Mouse (Mus musculus) megakaryocyte, embryonic 14.5 days (primary cell): ENCODE data around the gene Muc1. TPM values are rescaled to one million over a fixed set of nuclear protein-coding genes. Genes with fewer than 3 reads are reported as not detected.

Source experiments
- H3K27me3 ChIP-seq: replicated peaks from 2 replicates; pipeline ENCODE3; 2012; ENCODE audit warnings: inconsistent platforms
- H3K36me3 ChIP-seq: replicated peaks from 2 replicates; pipeline ENCODE3; 2012; ENCODE audit warnings: low read length, inconsistent platforms, mixed read lengths
- H3K4me1 ChIP-seq: 2 replicates; pipeline ENCODE4 v1.6.1; 2012; ENCODE audit warnings: inconsistent platforms
- H3K4me3 ChIP-seq: replicated peaks from 2 replicates; pipeline ENCODE3; 2012; ENCODE audit warnings: moderate library complexity, mild to moderate bottlenecking, inconsistent platforms
- H3K9me3 ChIP-seq: 2 replicates; pipeline ENCODE4 v1.6.1; 2012; ENCODE audit warnings: inconsistent platforms
- FLI1 ChIP-seq: IDR thresholded peaks from 2 replicates; pipeline ENCODE4 v1.6.1; 2012; ENCODE audit warnings: low read length, inconsistent platforms, mixed read lengths
- GATA1 ChIP-seq: IDR thresholded peaks from 3 replicates; pipeline ENCODE4 v1.6.1; 2012; ENCODE audit warnings: mixed read lengths, low read length, inconsistent platforms, borderline replicate concordance
- polyA plus RNA-seq: library from polyadenylated mRNA; stranded (reverse); fragments of >175 nt; gene quantifications from 2 replicates; pipeline ENCODE4 v1.2.3, GENCODE M21; 2012; ENCODE audit warnings: low replicate concordance; ENCODE audit not compliant: insufficient read depth

The Muc1 gene
- polyA plus RNA-seq, 1 experiment, result 0.29 TPM

DNA sequence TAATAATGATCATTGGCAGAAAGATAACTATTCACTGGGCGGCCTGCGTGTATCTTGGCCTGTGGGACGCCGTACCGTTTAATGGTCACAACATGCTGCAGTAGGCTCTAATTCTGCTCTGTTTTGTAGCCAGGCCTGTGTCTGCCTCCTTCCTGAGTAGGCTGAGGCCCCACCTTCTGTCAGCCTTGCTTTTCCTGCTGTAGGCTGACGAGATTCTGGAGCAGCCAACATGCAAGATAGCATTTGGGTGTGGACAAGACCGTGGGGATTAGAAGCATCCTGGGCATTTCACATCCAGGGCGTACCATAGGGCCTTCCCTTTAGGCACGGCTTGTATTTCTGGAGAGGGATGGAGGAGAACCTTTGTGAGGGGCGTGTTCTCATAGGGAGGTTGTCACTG lies 33.6 kb downstream of the Muc1 start:
- peaks cover 18% of the 10 kb centered on the region for H3K27me3 ChIP-seq

DNA sequence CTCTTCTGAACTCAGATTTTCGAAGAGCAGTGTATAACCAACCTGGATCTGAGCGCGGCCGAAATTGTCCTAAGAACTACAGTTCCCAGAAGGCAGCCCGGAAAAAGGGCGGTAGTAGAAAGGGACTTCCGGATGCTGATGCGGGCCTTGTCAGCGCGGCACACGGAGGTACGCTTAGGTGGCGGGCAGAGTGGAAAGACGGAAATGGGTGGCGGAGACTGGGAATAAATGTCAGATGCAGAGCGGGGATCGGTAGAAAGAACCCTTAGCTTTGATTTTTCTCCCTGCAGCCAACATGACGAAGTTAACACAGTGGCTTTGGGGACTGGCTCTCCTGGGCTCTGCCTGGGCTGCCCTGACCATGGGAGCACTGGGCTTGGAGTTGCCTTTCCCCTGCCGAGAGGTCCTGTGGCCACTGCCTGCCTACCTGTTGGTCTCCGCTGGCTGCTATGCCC lies 37.6 kb downstream of the Muc1 start:
- Histone ChIP-seq H3K36me3 (peaks cover 9% of the 10 kb centered on the region), H3K4me1 (peaks cover 65% of the 10 kb centered on the region), H3K9me3 (no peaks in the 10 kb centered on the region), H3K4me3 (peak overlapping the region; percentile 100), H3K27me3 (peaks cover 2% of the 10 kb centered on the region)
- no peak for TF ChIP-seq GATA1
- 0 out of 2 replicates have a peak, but pooled peaks have one; percentile 8 for TF ChIP-seq FLI1

More for the DNA sequence above, 33.6 kb downstream of the Muc1 start:
- Histone ChIP-seq H3K4me3 (peak overlapping the region; percentile 8), H3K36me3 (no peaks in the 10 kb centered on the region), H3K9me3 (no peaks in the 10 kb centered on the region), H3K4me1 (peaks cover 49% of the 10 kb centered on the region)
- TF ChIP-seq GATA1 (no peak), FLI1 (no peak)

DNA sequence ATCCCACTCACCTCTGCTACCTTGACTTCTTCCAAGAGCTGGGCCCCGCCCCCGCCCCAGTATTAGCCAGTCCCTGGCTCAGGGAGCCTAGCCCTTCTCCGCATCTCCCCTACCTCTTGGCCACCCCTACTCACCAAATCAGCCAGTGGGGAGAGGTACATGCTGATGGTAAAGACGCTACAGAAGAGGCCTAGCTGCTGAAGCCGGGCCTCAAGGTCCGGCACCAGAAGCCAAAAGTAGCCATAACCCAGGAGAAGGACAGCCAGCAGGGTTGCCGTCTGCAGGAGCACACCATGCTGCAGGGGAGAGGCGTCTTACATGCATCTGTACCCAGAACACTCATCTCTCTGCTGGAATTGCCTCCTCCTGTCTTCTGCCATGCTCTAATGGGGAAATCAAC lies 40.1 kb downstream of the Muc1 start:
- Histone ChIP-seq H3K4me1 (peaks cover 59% of the 10 kb centered on the region), H3K27me3 (peaks cover 17% of the 10 kb centered on the region), H3K36me3 (peaks cover 9% of the 10 kb centered on the region), H3K9me3 (no peaks in the 10 kb centered on the region), H3K4me3 (peak overlapping the region; percentile 94)
- no peak for TF ChIP-seq GATA1
- TF ChIP-seq FLI1, result no peak

DNA sequence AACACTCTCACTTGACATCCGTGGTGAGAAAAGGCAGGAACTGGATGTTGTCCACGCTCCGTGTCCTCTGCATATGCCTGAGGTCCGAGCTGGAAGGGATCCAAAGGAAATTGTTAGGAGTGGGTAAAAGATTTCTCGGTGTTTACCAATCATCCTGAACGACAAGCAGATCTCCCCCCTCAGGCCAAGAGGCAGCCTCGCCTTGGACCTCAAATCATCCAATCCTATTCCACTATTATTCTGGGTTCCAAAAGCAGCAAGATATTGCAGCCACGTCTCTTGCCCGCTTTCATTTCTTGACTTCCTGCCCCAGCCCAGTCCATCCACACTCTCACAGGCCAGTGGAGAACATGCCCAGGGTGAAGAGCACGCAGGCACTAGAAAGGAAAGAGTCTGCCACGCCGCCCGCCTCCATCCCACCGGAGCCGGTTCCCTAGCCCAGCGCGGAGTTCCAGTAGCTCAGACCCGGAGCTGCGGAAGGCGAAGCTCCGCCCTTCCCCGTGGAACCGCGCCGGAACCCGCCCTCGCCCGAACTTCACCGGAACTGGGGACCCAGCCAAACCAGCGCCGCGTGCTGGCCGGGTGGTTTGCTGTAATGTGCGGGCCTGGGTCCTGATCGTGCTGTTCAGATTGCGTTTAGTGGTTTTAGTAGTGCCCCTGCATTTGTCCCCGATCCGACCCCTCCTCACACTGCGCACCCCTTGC lies 41.3 kb downstream of the Muc1 start, which contains the start of gene Slc50a1:
Gene Slc50a1, minus strand, starts transcription at position 520 of the 705 bp plus-strand sequence.
- Histone ChIP-seq H3K36me3 (peaks cover 9% of the 10 kb centered on the region), H3K27me3 (peaks cover 21% of the 10 kb centered on the region), H3K4me3 (peak within 1 kb of the TSS; percentile 94), H3K9me3 (no peaks in the 10 kb centered on the region), H3K4me1 (peaks cover 59% of the 10 kb centered on the region)
- no peak for TF ChIP-seq GATA1
- TF ChIP-seq FLI1, result no peak

GRCm38 (mm10) chr3:89270891-89271290 lies 42.0 kb downstream of the Muc1 start:
- no peak for TF ChIP-seq GATA1
- TF ChIP-seq FLI1, result no peak
- no peaks in the 10 kb centered on the region for H3K9me3 ChIP-seq
- H3K27me3 ChIP-seq, result peaks cover 27% of the 10 kb centered on the region
- H3K4me1 ChIP-seq, result peaks cover 57% of the 10 kb centered on the region
- H3K4me3 ChIP-seq, result peak overlapping the region; percentile 94
- peaks cover 9% of the 10 kb centered on the region for H3K36me3 ChIP-seq

DNA sequence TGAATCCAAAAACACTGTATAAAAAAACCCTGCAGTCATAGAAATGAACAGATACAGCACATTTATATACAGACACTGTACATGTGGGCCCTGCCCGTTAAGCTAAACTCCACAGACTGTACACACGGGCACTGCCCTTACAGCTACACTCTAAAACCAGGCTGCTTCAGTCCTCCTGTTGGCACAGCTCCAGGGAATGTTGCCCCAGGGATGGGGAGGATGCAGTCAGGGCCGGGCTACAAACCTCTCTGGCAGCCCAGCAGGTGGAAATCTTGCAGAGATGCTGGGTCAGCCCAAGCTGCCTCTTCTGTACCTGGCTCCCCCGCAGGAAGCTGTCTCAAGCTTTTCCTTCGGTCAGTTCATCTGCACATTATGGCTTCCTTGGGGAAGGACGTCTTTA lies 42.9 kb downstream of the Muc1 start:
- H3K36me3 ChIP-seq, result peaks cover 9% of the 10 kb centered on the region
- H3K4me1 ChIP-seq, result peaks cover 48% of the 10 kb centered on the region
- no peak overlapping the region for H3K4me3 ChIP-seq
- no peak for TF ChIP-seq FLI1
- H3K9me3 ChIP-seq, result no peaks in the 10 kb centered on the region
- H3K27me3 ChIP-seq, result peaks cover 36% of the 10 kb centered on the region

- peaks cover 77% of the 10 kb centered on the region for H3K27me3 ChIP-seq
Measured at GRCm38 (mm10) chr3:89276061-89276460, 47.2 kb downstream of the Muc1 start.

GRCm38 (mm10) chr3:89277281-89278021 lies 48.6 kb downstream of the Muc1 start:
- Histone ChIP-seq H3K36me3 (no peaks in the 10 kb centered on the region), H3K9me3 (no peaks in the 10 kb centered on the region), H3K4me1 (peaks cover 45% of the 10 kb centered on the region), H3K27me3 (peaks cover 81% of the 10 kb centered on the region), H3K4me3 (no peak overlapping the region)
- TF ChIP-seq FLI1 (no peak), GATA1 (no peak)

More at GRCm38 (mm10) chr3:89276061-89276460, 47.2 kb downstream of the Muc1 start:
- Histone ChIP-seq H3K36me3 (no peaks in the 10 kb centered on the region), H3K4me1 (peaks cover 36% of the 10 kb centered on the region), H3K9me3 (no peaks in the 10 kb centered on the region), H3K4me3 (peak overlapping the region; percentile 25)
- no peak for TF ChIP-seq FLI1
- TF ChIP-seq GATA1, result no peak

DNA sequence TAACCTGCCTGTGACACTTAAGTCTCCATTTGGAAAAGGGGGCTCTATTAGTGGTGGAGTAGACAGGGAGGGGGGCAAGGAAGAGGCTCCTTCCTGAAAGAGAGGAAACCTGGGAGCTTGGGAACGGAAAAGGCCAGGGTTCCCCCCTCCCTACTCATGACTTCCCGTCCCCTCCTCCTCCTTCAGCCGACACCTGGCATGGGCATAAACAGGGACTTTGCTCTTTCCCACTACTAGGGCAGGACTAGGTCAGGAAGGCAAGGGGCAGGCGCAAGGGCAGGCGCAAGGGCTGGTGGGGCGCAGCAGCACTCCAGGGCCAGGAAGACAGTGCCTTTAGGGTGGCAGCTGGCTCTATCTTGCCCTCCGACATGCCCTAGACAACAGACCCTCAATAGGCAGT lies 49.2 kb downstream of the Muc1 start:
- TF ChIP-seq FLI1 (no peak), GATA1 (no peak)
- H3K4me3 ChIP-seq, result peak overlapping the region; percentile 6
- H3K4me1 ChIP-seq, result peaks cover 41% of the 10 kb centered on the region
- H3K9me3 ChIP-seq, result no peaks in the 10 kb centered on the region
- no peaks in the 10 kb centered on the region for H3K36me3 ChIP-seq
- peaks cover 81% of the 10 kb centered on the region for H3K27me3 ChIP-seq

- TF ChIP-seq FLI1 (no peak), GATA1 (no peak)
- Histone ChIP-seq H3K27me3 (peaks cover 80% of the 10 kb centered on the region), H3K4me3 (no peak overlapping the region)
Measured at GRCm38 (mm10) chr3:89278643-89279042, 49.8 kb downstream of the Muc1 start.

More at GRCm38 (mm10) chr3:89278643-89279042, 49.8 kb downstream of the Muc1 start:
- Histone ChIP-seq H3K4me1 (peaks cover 41% of the 10 kb centered on the region), H3K36me3 (no peaks in the 10 kb centered on the region), H3K9me3 (no peaks in the 10 kb centered on the region)
